Mouse (Mus musculus): Measurements from ENCODE around the gene Magi2.

Magi2 gene

DNA sequence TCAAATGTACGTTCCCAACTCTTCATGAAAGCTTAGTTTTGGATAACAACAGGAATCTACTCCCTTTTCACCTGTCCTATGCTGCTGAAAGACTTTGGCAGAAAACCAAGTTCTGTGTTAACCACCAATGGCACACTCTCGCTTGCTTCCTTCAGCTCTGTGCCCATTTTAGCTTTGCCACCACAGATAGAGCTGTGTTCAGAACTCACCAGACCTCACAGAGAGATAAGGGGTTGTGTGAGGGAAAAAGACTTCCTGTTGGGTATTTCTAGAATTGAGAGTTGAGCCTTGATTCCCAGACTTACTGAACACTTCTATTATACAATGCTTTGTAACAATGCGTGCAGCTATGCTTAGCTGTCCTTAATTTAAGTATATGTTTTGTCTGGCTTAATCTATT, 705.3 kb downstream of the Magi2 start:
- DNase-seq (ENCODE audit: low spot score in 2 of 2): no peak

DNA sequence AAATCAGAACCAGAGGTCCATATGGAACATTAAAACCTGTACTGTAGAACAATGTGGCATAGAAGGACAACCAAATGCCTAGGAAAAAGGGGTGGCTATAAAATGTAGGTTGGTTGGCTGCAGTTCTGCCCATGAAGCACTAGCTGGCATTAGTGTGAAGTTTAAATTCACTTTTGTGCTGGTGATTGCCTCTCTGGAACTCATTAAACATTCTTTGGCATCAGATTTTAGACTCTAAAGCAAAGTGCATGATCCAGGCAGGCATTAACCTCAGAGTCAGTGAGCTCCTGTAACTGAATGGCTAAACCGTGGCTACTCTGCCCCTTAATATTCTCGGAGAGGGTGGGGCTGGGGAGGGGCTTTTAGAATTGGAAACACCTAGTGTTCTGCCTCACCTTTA, 706.4 kb downstream of the Magi2 start:
- no peak for DNase-seq (ENCODE audit: low spot score in 2 of 2)

DNA sequence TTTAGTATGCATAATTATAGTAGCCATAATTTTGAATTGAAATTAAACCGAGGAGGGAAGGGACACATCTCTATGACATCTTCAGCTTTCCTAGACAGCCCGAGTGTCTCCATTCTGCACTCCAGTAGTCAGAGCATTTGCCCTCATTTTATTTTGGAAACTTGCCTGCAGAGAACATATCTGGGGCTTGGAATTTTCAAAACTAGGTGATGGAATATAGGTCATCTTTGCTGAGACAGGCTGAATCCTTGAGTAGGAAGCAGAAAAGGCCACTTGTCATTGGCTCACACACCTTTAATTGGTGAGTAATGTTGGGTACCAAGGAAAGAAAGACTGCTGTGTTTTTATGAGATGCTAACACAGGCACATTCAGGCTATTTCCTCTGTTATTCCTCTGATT, 724.3 kb downstream of the Magi2 start:
- DNase-seq (ENCODE audit: low spot score in 2 of 2): no peak

DNA sequence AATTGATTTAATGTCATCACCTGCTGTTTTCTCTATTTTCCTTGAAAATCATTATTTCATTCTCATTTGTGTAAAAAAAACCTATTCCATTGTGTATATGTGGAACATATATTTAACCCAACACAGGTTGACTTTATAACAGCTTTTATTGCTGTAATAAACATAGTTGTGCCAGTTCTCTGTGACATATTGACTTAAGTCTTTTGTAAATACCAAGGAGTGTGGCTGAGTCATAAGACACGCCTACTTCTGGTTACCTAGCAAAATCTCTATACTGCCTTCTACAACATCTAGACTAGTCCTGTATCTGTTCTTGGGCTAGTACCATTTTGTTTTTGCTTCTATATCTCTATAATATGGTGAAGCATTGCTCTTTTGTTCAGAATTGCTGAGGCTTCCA, 737.3 kb downstream of the Magi2 start:
- DNase-seq (ENCODE audit: low spot score in 2 of 2): no peak

DNA sequence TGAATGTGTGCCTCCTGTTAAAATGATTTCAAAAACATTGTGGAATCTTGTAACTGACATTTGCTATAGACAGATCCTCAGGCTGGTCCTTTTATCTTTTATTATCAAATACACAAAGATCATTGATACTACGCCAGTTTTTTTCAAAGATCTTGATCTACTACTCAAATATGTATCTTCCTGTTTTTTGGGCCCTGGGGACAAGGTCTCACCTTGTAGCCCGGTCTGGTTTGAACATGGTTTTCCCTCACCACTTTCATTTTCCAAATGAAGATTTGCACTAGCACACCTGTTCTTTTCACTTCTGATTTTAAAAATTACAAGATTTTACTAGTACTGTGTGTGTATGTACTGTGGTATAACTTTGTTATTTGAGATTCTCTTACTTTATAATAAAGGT, 745.9 kb downstream of the Magi2 start:
- DNase-seq (ENCODE audit: low spot score in 2 of 2): no peak

DNA sequence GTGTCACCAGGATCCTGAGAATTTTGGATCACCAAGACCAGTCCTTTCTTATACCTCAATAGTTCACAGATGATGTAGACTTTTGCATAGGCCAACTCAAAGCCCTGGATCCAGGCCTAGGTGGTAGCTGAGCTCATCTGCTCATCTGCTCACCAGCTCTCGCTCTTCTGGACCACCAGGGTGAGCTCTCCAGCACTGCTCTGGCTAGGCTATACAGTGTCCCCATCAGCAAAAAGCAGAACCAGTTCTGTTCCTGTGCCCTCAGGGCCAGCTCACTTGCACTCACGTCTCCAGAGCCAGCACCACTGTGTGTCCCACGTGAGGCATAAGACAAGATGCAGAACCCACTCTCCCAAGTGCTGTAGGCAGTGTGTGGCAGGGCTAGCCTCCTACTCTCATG, 747.0 kb downstream of the Magi2 start:
- DNase-seq (ENCODE audit: low spot score in 2 of 2): no peak

DNA sequence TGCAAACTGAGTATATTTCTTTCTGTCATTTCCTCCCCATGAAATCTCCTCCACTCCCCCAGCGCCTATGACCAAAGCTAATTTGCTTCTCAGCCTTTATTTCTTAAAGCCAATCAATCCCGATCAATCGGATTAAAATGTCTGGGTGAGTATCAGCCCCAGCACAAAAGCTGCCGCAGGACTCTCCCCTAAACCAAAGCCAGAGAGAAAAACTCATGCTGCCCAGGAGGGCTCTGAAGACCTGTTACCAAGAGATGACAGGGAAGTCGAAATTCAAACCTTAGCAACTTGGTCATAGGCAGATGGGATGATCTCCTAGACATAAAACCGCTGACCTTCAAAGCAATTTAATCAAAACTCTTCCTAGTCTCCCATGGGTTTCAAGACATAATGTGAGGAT, 754.7 kb downstream of the Magi2 start:
- no peak for DNase-seq (ENCODE audit: low spot score in 2 of 2)

DNA sequence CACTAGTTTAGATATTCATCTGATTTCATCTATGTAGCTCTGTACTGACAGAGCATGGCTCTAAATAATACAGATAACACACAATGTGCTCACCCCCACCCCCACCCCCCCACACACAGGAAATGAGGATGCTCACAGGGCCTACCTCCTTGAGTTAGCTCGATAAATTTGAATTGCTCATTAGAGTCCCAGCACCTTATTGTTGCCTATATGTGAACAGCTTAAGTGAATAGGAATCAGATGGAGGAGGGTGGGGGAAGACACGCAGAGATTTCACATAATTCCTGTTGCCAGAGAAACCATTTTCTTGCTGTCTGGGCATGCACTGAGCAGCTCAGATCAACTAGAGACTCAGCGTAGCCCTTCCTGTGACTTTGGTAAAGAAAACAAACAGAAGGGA, 755.2 kb downstream of the Magi2 start:
- DNase-seq (ENCODE audit: low spot score in 2 of 2): no peak

DNA sequence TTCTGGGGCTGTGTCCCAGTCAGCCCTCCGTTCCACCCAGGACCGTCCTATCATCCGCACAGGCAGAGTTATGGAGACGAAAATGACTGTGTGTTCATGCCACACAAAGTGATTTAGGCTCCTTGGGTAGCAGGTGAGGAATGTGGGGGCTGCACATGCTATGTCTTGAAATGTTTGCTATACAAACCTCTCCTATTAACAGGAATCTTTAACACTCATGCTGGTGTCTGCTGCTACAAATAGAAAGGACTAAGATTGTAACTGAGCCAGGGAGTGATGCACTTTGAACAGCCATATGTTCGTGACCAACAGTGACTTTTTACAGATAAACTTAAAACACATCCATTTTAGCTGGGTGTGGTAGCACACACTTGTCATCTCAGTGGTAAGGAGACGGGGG, 772.6 kb downstream of the Magi2 start:
- DNase-seq (ENCODE audit: low spot score in 2 of 2): no peak

DNA sequence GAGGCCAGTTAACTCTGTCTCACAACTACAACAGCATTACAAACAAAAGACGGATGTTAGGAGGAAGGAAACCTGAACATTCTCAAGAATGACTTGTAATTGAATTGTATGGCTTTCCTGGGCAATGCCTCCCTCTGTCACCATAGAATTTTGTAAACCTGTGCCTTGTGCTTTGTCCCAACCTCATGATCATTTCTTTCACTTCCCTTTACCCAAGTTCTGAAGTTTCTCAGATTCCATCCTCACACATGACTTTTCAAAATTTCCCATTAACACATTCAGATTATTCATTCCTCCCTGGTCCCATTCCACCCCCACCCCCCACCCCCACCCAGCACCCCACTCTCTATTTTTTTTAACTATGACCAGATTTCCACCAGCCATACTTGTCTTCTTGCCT, 773.1 kb downstream of the Magi2 start:
- DNase-seq (ENCODE audit: low spot score in 2 of 2): no peak

DNA sequence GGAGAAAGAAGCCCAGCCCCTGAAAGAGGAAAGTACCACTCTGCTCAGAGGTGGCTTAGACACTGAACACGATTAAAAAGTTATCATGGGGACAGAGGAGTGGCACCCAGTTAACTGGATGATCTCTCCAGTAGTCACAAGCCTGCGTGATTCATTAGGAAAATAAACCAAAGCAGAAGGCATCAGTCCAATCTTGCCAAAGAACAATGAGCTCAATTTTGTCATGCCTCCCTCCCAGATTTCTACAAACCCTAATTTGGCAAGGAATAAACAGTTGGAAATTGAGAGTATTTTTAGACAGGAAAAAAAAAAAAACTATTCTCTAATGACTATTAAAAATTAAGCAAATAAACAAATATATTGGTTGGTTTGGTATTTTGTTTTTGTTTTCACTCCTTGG, 779.8 kb downstream of the Magi2 start:
- DNase-seq (ENCODE audit: low spot score in 2 of 2): no peak

DNA sequence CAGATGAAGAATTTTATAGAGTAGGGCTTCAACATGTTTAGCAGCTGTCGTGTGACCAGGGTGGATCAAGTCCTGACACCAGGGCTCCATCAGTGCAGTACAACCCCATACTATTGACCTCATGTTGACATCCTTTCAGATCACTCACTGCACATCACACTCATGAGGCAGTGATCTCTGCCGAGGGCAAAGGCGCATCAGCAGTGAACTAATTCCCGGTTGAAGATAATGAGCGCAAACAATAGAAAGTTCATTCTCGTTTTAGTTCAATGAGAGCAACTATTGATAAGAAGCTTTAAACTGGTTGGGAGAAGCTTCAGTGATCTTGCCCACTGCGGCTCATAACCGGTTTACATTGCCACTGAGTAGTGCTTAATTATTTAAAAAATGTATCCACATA, 780.4 kb downstream of the Magi2 start:
- no peak for DNase-seq (ENCODE audit: low spot score in 2 of 2)

DNA sequence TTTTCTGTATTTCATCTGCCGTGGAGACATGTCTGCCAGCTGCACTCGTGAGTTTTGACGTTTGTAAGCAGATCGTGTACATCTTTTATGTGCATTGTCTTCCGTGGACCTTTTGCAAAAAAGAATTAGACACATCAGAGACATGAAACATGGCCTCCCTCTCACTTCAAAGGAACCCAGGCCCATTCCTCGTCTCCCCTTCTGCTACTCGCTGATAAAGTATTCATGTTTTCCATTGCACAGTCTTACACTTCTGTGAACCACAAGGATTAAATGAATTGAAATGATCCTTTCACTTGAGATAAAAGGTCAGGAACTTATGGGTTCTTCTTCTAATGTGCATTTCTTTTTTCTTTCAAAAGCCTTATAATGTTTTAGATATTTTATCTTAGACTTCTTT, 783.4 kb downstream of the Magi2 start:
- DNase-seq (ENCODE audit: low spot score in 2 of 2): no peak

DNA sequence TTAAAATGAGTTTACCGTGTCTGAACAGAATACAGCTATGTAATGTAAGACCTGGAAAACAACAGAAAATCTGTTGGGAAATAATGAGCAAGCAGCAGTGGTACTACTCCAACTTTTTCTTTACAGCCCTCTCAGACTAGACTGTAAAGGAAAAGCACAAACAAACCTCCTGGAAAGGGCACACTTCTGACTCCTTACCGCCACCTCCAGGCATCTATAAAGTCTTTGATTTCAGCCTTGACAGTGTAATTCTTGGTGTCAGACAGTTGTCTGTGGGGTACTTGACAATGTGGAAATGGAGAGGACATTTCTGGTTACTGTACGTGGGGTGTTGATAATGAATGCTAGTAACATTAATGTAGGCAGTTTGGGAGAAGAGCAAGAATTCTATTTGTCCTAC, 791.2 kb downstream of the Magi2 start:
- DNase-seq (ENCODE audit: low spot score in 2 of 2): no peak

DNA sequence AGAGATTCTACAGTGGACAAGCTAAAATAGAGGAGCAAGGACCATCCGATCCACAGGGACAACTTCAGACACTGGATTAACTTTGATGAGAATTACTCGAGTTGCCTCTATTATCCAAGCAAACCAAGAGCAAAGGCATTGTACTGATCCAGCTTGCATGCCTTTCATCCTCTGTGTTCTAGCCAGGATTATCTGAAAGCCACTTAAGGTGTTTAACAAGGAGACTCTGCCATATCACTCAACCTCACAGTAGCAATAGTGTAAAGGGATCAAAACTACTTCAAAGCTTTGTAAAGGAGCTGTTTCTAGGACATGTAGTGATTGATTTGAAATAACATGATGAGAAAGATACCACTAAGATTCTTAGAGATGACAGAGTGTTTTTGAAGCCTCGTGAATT, 819.8 kb downstream of the Magi2 start:
- DNase-seq (ENCODE audit: low spot score in 2 of 2): no peak

DNA sequence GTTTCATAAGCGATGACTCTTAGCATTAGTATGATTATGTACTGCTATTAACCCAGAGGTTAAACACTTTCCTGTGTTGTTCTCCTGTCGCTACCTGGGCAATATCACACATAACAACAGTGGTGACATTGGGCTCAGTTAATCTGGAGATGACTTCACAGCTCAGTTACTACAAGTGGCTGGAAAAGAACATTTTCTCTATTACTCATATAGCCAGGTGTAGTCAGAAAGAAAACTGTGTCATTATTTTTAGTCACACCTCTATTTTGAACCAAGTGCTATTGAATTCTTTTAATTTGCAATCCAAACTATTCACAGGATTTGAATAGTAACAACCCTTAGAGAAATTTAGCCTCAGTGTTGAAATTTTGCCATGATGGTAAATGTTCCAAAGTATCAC, 821.5 kb downstream of the Magi2 start:
- no peak for DNase-seq (ENCODE audit: low spot score in 2 of 2)

DNA sequence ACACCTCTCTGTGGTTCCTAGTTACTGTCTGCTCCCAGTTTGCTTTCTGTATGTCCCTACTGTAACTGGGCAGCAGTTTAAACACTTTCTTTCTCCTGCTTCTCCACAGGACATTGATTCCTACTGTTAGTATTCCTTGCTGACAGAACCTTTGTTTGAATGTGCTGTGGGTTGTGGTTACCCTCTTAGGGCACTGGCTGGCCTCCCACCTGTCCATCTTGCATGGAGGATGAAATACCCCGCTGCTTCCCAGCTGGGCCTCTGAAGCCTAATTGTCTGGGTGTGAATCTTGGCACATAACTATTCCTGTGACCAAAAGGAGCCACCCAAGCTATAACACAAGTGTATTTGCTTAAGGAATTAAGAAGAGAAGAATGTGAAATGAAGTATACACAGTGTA, 823.4 kb downstream of the Magi2 start:
- DNase-seq (ENCODE audit: low spot score in 2 of 2): no peak

DNA sequence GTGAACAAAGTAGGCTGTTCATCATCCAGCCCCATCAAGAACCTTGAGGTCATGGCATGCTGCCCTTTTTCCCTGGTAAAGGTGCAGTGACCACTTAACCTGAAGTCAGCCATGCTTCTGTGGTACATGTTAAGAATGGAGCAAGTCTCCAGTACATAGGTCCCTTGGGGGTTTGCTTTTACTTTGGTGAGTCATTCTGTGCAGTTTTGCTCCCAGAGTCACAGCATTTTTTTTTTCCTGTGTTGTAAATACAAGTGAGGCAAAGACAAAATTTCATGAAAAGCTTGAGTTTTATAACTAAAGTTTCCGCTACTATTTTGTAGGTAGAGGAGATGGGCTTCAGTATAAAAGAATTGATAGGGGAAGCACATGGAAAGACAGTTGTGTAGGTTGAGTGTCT, 828.2 kb downstream of the Magi2 start:
- DNase-seq (ENCODE audit: low spot score in 2 of 2): no peak

DNA sequence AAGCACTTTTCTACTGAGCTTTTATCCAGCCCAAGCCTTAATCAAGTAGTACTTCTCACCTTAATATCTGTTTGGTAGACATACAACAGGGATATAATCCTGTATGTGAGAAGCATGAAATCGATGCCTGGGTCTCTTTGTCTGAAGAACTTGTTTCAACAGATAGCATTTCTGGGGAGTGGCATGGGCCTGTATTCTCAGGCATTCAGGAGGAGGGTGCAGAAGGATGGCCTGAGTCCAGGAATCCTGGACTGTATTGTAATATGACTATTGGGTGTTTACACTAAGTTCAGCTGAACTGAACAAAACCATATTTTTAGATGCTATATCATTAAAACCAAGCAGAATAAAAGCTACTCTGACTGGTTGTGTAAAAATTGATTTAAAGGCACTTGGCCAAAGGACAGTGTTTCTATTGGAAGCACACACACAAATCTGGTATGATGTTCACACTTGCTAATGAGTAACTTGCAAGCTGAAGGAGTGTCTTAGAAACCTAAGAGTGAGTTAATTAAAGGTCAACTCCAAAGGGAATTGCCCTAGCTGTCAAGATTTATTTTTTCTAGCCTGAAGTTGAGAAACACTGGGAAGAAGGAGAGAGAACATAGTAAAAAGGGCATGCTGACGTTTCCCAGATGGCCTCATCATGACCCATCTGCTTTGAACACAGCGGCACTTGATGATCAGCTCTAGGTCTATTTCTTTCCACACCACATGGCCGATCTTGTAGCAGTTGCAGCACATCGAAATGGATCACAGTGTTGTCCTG, 829.4 kb downstream of the Magi2 start:
- no peak for DNase-seq (ENCODE audit: low spot score in 2 of 2)

DNA sequence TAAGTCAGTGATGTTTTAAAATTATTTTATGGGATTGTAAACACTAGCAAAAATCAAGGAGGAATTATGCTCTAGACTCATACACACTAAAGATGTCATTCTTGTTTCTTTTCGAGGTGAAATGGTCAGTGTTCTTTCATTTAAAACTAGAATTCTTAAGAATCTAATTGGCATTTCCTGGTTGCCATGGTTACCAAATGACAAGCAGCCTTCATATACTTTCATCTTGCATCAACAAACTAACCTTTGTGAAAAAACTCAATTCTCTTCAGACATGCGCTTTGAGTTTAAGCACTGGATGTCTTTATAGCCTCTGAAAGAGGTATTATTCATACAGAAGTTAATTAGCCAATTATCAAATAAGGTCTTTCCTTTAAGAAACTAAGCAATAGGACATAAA, 830.0 kb downstream of the Magi2 start:
- no peak for DNase-seq (ENCODE audit: low spot score in 2 of 2)

DNA sequence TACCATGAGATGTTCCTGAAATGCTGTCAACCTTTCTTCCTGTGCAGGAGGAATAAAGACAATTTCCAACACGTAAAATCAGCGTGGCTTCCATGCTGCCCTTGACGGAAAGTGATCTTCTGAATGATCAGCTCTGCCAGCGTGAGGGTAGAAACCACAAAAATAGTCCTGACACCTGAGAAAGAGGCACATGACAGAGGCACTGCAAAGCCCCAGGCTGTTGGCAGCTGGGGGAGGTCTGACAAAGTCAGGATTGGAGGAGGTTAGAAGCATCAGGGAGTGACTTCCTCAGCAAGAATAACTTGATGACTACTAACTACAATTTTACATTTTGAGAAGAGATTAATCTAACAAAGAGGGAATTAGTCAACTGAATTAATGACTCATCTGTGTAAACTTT, 835.2 kb downstream of the Magi2 start:
- DNase-seq (ENCODE audit: low spot score in 2 of 2): no peak

DNA sequence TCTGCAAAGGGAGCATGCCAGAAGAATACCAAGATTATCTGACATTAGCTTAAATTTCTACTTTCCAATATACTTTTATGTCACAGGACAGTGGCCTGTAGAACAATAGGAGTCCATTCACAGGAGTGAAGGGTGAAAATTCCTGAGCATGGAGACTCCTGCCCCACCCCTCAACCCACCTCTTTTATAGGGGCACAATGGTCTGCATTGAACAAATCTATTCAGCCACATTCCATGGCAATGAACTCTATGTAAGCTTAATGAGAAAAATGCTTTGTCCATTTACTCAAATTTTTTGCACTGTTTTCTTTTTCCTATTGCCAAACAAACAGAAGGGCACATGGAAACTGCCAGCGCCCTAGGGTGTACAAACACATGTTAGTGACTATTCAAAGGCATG, 838.2 kb downstream of the Magi2 start:
- no peak for DNase-seq (ENCODE audit: low spot score in 2 of 2)

DNA sequence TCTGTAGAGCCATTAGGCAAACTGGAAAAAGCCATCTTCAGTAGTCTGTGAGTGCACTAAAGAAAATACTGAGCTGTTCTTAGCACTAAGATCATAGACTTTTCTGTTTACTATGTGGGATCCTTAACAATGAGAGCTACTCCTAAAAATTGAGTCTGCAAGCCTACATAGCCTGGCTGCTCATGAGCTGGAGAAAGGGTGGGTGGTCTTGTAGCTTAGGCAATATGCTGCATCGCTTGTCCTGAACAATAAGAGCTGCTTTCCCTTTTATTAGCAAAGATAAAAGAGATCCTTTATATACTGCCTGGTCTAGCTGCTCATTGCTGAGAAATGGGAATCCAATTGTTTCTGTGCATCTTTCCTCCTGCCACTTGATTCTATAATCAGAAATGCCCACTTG, 841.7 kb downstream of the Magi2 start:
- no peak for DNase-seq (ENCODE audit: low spot score in 2 of 2)

DNA sequence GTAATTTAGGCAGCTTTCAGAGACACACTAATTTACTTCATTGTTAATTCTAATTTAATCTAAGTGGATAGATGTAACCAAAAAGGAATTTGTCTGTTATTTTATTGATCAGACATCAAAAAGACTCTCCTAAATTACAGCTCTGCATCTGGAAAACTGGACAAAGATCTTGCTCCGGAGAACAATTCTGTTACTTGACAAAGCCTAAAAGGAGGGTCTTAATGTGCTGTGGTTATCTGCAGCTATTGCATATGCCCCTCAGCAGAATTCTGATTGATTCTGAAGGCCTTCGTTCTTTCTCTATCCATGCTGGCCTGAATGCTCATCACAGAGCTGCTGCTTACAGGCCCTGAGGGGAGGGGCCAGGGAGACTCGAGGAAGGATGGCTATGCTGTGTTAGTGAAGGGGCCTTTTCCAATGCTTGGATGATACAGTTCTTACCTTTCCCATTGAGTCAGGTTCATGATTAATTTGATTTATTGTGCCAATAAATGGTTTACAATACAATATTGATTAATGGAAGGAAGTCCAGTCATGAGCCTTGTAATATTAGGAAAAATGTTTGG, 842.2 kb downstream of the Magi2 start:
- DNase-seq (ENCODE audit: low spot score in 2 of 2): no peak

Data from right cerebral cortex, postnatal 36 days (tissue).